Mouse (Mus musculus): ENCODE measurements at regions not wholly inside any gene's neighbourhood (a gene's known extent, or its start where the extent isn't known, plus 50 kb on each side); places are given as distances from the start of the nearest gene placed in this dataset.

- no peak for ATAC-seq (replicated peaks; ENCODE audit: insufficient number of reproducible peaks, low FRiP score, low TSS enrichment, poor library complexity, severe bottlenecking)
Observed at GRCm38 (mm10) chr1:143464863-143465262, 175.6 kb upstream of the B3galt2 start.

GRCm38 (mm10) chr1:143466092-143466491, 174.4 kb upstream of the B3galt2 start:
- ATAC-seq (replicated peaks; ENCODE audit: insufficient number of reproducible peaks, low FRiP score, low TSS enrichment, poor library complexity, severe bottlenecking) = peak; percentile 79

- ATAC-seq (replicated peaks; ENCODE audit: insufficient number of reproducible peaks, low FRiP score, low TSS enrichment, poor library complexity, severe bottlenecking) = no peak
Observed at GRCm38 (mm10) chr1:143475329-143475728, 165.1 kb upstream of the B3galt2 start.

- no peak for ATAC-seq (replicated peaks; ENCODE audit: insufficient number of reproducible peaks, low FRiP score, low TSS enrichment, poor library complexity, severe bottlenecking)
Observed at GRCm38 (mm10) chr1:143483345-143483744, 157.1 kb upstream of the B3galt2 start.

GRCm38 (mm10) chr1:143484936-143485335, 155.5 kb upstream of the B3galt2 start:
- ATAC-seq (replicated peaks; ENCODE audit: insufficient number of reproducible peaks, low FRiP score, low TSS enrichment, poor library complexity, severe bottlenecking) = no peak

GRCm38 (mm10) chr1:143497092-143497491, 143.4 kb upstream of the B3galt2 start:
- no peak for ATAC-seq (replicated peaks; ENCODE audit: insufficient number of reproducible peaks, low FRiP score, low TSS enrichment, poor library complexity, severe bottlenecking)

- no peak for ATAC-seq (replicated peaks; ENCODE audit: insufficient number of reproducible peaks, low FRiP score, low TSS enrichment, poor library complexity, severe bottlenecking)
Observed at GRCm38 (mm10) chr1:143503436-143504065, 136.9 kb upstream of the B3galt2 start.

- ATAC-seq (replicated peaks; ENCODE audit: insufficient number of reproducible peaks, low FRiP score, low TSS enrichment, poor library complexity, severe bottlenecking) = no peak
Observed at GRCm38 (mm10) chr1:143504066-143504440, 136.4 kb upstream of the B3galt2 start.

- ATAC-seq (replicated peaks; ENCODE audit: insufficient number of reproducible peaks, low FRiP score, low TSS enrichment, poor library complexity, severe bottlenecking) = no peak
Observed at GRCm38 (mm10) chr1:143505318-143505717, 135.1 kb upstream of the B3galt2 start.

GRCm38 (mm10) chr1:143523831-143524521, 116.5 kb upstream of the B3galt2 start:
- ATAC-seq (replicated peaks; ENCODE audit: insufficient number of reproducible peaks, low FRiP score, low TSS enrichment, poor library complexity, severe bottlenecking) = no peak

GRCm38 (mm10) chr1:143524522-143524865, 116.0 kb upstream of the B3galt2 start:
- ATAC-seq (replicated peaks; ENCODE audit: insufficient number of reproducible peaks, low FRiP score, low TSS enrichment, poor library complexity, severe bottlenecking) = no peak

GRCm38 (mm10) chr1:143540223-143540622, 100.2 kb upstream of the B3galt2 start:
- no peak for ATAC-seq (replicated peaks; ENCODE audit: insufficient number of reproducible peaks, low FRiP score, low TSS enrichment, poor library complexity, severe bottlenecking)

- ATAC-seq (replicated peaks; ENCODE audit: insufficient number of reproducible peaks, low FRiP score, low TSS enrichment, poor library complexity, severe bottlenecking) = no peak
Observed at GRCm38 (mm10) chr1:143540701-143541100, 99.8 kb upstream of the B3galt2 start.

All from monocyte, adult 5-6 weeks (primary cell).